Mouse (Mus musculus) cortical plate, adult 2 months (tissue): ENCODE measurements around the gene Phykpl.

Experiments
- CTCF ChIP-seq: fragments of 200-500 bp; IDR thresholded peaks from 2 replicates; pipeline ENCODE4 v1.5.1; 2011; ENCODE audit warnings: mild to moderate bottlenecking, control low read depth, low read length; ENCODE audit not compliant: insufficient read depth; ENCODE audit errors: extremely low read depth
- POLR2A ChIP-seq: fragments of 200-500 bp; IDR thresholded peaks from 2 replicates; pipeline ENCODE4 v1.6.1; 2011; ENCODE audit warnings: mild to moderate bottlenecking, low read length, control low read depth; ENCODE audit not compliant: insufficient read depth; ENCODE audit errors: extremely low read depth

GRCm38 (mm10) chr11:51587059-51587458, 2.5 kb downstream of the Phykpl start:
- TF ChIP-seq CTCF (no peak), POLR2A (no peak)
